In genomic region chr1:57996133-57996615, GRCm38 (mm10) we compare ENCODE assay signal across 8 mouse cellular contexts. TPM values are rescaled to one million over a fixed set of nuclear protein-coding genes. Genes with fewer than 3 reads are reported as not detected.
DNase-seq lines count a peak whose midpoint lies in the region; ATAC-seq and TF ChIP-seq lines count a peak whose summit lies in the region.

No protein-coding gene starts in this region.

- H3K4me3 ChIP-seq in bone marrow macrophage, adult 2 months (ENCODE audit: insufficient read depth, low read length), result peak overlapping the region; percentile 83
- H3K4me3 ChIP-seq in hindbrain, embryonic 13.5 days, result peak overlapping the region; percentile 72
- H3K4me3 ChIP-seq in midbrain, embryonic 10.5 days, result peak overlapping the region; percentile 78

- H3K4me1 ChIP-seq in bone marrow macrophage, adult 2 months (ENCODE audit: control insufficient read depth, insufficient read depth, low read length), result peaks cover 14% of the 10 kb centered on the region
- H3K4me1 ChIP-seq in hindbrain, embryonic 13.5 days (replicated peaks), result peaks cover 15% of the 10 kb centered on the region
- peaks cover 22% of the 10 kb centered on the region for H3K4me1 ChIP-seq in midbrain, embryonic 10.5 days

- no peak for TF ChIP-seq POLR2A in bone marrow macrophage, adult 2 months (IDR thresholded peaks at IDR 0.05; ENCODE audit: borderline replicate concordance, low read depth, low read length)

- under 1% methylated on average over 29 of the region's 29 CpGs for WGBS in hindbrain, embryonic 13.5 days
- under 1% methylated on average over 29 of the region's 29 CpGs for WGBS in midbrain, embryonic 10.5 days

- H3K4me2 ChIP-seq in hindbrain, embryonic 13.5 days, result peak overlapping the region; percentile 95

- no peaks in the 10 kb centered on the region for H3K9me3 ChIP-seq in hindbrain, embryonic 13.5 days
- no peaks in the 10 kb centered on the region for H3K9me3 ChIP-seq in midbrain, embryonic 10.5 days (replicated peaks)

- intact Hi-C loops in gastrocnemius, postnatal 36 days (cut with DNase I), result no loop called here

- TF ChIP-seq CTCF in bone marrow macrophage, adult 2 months (IDR thresholded peaks at IDR 0.05; ENCODE audit: low read depth, low read length), result no peak

- peak overlapping the region; percentile 80 for H3K9ac ChIP-seq in hindbrain, embryonic 13.5 days

- no peaks in the 10 kb centered on the region for H3K36me3 ChIP-seq in hindbrain, embryonic 13.5 days
- H3K36me3 ChIP-seq in midbrain, embryonic 10.5 days, result peaks cover 29% of the 10 kb centered on the region

- peak overlapping the region; percentile 7; the same call in 1 of the 2 replicates for H3K27ac ChIP-seq in bone marrow macrophage, adult 2 months (ENCODE audit: insufficient read depth, low read depth, low read length)
- H3K27ac ChIP-seq in hindbrain, embryonic 13.5 days, result 0 out of 2 replicates have a peak overlapping the region, but pooled peaks have one; percentile 26
- peak overlapping the region; percentile 95 for H3K27ac ChIP-seq in midbrain, embryonic 10.5 days (replicated peaks)

- ATAC-seq in hindbrain, embryonic 13.5 days (ENCODE audit: low FRiP score), result peak; percentile 77; the same call in 1 of the 2 replicates

- no peaks in the 10 kb centered on the region for H3K27me3 ChIP-seq in hindbrain, embryonic 13.5 days
- H3K27me3 ChIP-seq in midbrain, embryonic 10.5 days (ENCODE audit: low read depth, poor library complexity, severe bottlenecking), result no peaks in the 10 kb centered on the region

- peak; percentile 4 for DNase-seq in layer of hippocampus, adult 11-12 months (ENCODE audit: low spot score)
- no peak for DNase-seq in layer of hippocampus, postnatal 25 days (ENCODE audit: extremely low spot score in 1 of 2, low spot score in 1 of 2)
- no peak for DNase-seq in midbrain, embryonic 10.5 days (ENCODE audit: low spot score)
- DNase-seq in thymus, postnatal 10 days (ENCODE audit: low spot score in 2 of 2), result no peak
- no peak for DNase-seq in gastrocnemius, postnatal 36 days
- DNase-seq in cerebellum, postnatal 14 days, result no peak

RNA-seq across cellular contexts. Expression of gene Sgo2a, which starts 0.4 kb away (rescaled TPM):
- total RNA-seq in layer of hippocampus, postnatal 25 days (2021), result under 1 TPM; 0.47 to 0.59 TPM
- polyA plus RNA-seq in bone marrow macrophage, adult 2 months (2012; ENCODE audit: insufficient read depth, insufficient read length, missing spikeins), result 11.4 and 12.4 TPM in 2 replicates
- polyA plus RNA-seq in hindbrain, embryonic 13.5 days (2015; fragmentation: Nextera tagmentation; extraction: Ambion mirVana), result 4.3 and 5.6 TPM in 2 replicates
- polyA plus RNA-seq in midbrain, embryonic 10.5 days (2016; fragmentation: Nextera tagmentation; extraction: Ambion mirVana), result 21.9 and 22.9 TPM in 2 replicates
- total RNA-seq in gastrocnemius, postnatal 36 days (2021), result under 1 TPM; 0.42 to 0.46 TPM

RNA-seq across cellular contexts. Expression of gene Kctd18, which starts 22.6 kb away (rescaled TPM):
- total RNA-seq in layer of hippocampus, postnatal 25 days (2021), result 10 to 100 TPM; 14.9 to 20.2 TPM
- polyA plus RNA-seq in bone marrow macrophage, adult 2 months (2012; ENCODE audit: insufficient read depth, insufficient read length, missing spikeins), result 16.9 and 22.2 TPM in 2 replicates
- 23.1 and 26.2 TPM in 2 replicates for polyA plus RNA-seq in hindbrain, embryonic 13.5 days (2015; fragmentation: Nextera tagmentation; extraction: Ambion mirVana)
- 18.8 and 18.9 TPM in 2 replicates for polyA plus RNA-seq in midbrain, embryonic 10.5 days (2016; fragmentation: Nextera tagmentation; extraction: Ambion mirVana)
- total RNA-seq in gastrocnemius, postnatal 36 days (2021), result 1 to 10 TPM; 4.1 to 5.3 TPM

RNA-seq across cellular contexts. Expression of gene Aox1, which starts 33.6 kb away (rescaled TPM):
- 1 to 10 TPM; 3.0 to 3.9 TPM for total RNA-seq in layer of hippocampus, postnatal 25 days (2021)
- 0.82 and 1.1 TPM in 2 replicates for polyA plus RNA-seq in bone marrow macrophage, adult 2 months (2012; ENCODE audit: insufficient read depth, insufficient read length, missing spikeins)
- 0.21 and 0.29 TPM in 2 replicates for polyA plus RNA-seq in hindbrain, embryonic 13.5 days (2015; fragmentation: Nextera tagmentation; extraction: Ambion mirVana)
- polyA plus RNA-seq in midbrain, embryonic 10.5 days (2016; fragmentation: Nextera tagmentation; extraction: Ambion mirVana), result 0.02 and 0.07 TPM in 2 replicates
- 1 to 10 TPM; 6.4 to 6.6 TPM for total RNA-seq in gastrocnemius, postnatal 36 days (2021)

Comparison
In these comparisons a context has a peak if more than half of its experiments do, and no peak if none do; other contexts are left out.
1. H3K27ac ChIP-seq: peak in every context shown above with its lines; median percentile 95 in midbrain, embryonic 10.5 days; 26 in hindbrain, embryonic 13.5 days; 7 in bone marrow macrophage, adult 2 months.